Mouse (Mus musculus): ENCODE results near the gene Abhd17c.

Gene Abhd17c

DNA sequence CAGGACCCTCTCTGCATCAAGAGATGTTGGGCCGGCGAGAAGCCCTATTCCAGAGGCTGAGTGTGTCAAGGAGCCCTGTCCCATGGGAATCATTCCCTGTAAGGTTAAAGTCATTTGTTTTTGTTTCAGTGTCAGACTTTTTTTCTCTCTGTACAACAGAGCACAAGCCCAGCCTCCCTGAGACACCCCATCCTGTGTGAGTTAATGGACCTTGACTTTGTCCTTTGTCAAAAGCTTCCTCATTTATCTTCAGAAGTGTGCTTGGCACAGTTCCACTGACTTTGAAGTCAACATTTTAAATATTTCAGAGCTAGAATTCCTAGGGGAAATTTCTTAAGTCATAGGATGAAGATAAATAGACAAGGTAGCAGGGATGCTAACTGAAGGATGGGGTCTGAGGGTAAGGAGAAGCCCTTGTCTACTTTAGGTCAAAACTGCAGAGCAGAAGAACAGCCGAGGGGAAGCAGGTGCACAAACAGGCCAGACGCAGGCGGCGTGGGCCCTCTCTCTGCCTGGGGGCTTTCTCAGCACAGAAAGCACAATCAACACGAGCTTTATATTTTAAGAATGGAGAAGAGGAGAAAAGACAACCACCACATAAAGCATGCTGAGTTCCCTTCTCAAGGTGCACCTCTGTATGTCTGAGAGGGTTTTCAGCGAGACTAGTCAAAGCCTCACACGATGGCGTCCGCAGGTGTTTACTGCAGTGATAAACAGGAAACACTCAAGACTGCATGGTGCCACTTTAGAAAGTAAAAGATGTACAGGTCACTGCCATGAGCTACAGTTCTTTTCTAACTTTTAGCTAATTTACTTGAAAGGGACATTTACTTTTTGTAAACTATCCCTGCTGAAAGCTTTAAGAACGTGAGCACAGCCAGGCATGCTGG lies 32.2 kb downstream of the Abhd17c start:
- peak; percentile 35 for DNase-seq (ENCODE audit: low read depth)

DNA sequence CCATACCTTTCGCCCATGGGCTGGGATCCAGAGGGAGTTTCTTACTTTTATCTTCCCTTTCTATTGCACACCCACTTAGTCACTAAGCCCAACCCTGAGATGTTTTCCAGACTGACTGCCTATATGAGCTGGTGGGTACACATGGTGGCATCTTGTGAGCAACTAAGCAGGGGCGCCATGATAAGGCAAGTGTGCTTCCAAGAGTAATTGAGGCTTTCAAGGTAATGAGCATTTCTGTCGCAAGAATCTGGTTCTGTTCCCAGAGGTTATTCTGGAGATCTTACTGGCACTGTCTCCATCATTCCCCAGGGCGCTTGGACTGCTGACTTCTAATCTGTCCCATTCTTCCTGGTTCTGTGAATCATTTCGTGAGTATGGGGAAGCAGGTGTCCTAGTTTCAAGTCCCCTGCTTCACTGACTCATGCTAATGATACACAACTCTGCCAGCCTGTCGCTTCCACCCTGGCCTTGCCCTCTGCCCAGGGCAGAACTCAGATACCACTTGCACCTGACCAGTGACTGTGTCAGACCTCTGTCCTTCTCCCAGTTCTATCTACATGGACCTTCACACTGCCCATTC lies 34.1 kb downstream of the Abhd17c start:
- DNase-seq (ENCODE audit: low read depth), result no peak

DNA sequence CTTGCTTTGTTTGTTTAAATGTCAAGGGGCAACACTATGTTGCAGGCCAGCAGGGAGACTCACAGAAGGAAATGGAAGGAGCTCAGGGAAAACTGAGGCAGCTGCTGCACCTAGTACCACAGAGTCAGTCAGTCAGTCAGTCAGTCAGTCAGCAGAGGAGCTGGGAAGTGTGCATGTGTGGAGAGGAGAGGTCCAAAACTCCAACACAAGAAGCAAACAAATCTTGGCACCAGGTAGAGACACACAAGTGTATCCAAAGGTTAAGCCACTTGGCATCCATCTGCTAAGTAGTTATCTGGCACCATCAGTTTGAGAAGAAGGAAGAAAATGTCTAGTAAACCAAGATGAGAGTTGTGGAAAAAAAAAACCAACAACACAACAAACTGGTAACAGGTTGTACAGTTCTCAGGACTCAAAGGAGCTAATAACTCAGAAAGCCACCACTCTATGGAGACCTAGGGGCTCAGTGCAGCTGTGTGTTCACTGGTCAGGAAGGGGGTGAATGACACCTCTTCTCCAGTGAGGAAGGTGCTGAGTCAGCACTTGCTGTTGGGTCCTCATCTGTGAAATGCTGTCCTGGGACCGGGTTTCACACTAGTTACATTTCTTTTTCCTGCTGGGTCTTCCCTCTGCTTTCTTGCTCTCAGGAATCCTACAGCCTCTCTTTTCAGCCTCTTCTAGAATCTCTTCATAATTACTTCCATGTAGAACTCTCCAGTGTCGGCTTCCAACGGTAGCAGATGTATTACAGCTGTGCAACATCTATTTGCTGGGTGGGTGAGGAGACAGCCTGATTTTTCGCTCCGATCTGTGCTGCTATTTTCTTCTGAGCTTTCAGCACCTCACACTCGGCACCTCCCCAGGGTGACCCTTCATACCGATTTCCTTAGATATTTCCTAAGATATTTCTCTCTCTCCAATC lies 34.8 kb downstream of the Abhd17c start:
- DNase-seq (ENCODE audit: low read depth), result no peak

DNA sequence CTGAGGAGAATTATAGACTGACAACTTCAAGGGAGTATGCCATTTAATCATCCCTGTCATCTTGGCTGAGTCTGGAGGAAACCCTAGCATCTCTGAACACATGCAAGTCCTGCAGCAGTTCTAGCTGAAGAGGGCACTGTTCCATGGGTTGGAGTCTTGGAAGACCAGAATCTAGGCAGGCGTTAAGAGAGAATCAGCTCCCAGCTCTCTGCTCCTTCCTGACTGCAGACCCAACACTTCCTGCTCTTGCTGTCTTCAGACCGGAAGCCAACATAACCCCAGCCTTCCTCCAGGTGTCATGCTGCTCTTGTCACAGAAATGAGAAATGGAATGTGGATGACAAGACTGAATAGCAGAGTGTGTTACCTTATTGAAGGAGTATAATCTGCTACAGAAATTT lies 36.3 kb downstream of the Abhd17c start:
- DNase-seq (ENCODE audit: low read depth), result peak; percentile 64

DNA sequence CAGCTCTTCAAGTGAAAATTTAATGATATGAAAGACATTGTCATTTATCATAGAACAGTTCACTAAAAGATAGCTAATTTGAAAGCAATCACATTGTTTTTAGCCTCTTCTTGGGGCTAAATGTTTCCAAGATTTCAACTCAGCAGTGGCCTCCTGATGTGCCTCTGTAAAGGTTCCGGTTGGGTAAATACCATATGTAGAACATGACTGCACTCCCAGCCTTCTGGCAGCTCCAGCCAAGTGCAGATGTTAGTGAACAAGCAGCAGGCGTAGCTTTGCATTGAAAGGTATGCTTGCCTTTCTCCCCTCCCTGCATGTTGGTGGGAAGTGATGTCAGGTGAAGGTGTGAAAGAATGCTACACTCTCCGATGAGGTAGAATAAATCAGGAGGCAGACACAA lies 36.9 kb downstream of the Abhd17c start:
- DNase-seq (ENCODE audit: low read depth), result no peak

DNA sequence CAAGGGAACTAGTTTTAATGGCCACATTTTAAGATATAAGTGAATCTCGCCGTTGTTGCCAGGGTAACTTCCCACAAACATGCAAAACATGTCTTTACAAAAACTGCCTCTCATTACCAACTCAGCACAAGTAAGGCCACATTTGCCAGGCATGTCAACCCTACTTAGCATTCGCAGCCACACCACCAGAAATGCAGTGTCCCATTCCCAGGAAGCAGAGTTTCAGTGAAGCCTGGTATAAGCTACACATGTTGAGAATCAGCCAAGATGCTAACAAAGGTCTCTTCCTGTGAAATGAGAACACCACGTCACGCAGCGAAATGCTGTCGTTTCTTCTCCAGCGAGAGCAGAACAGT lies 38.7 kb downstream of the Abhd17c start:
- no peak for DNase-seq (ENCODE audit: low read depth)

DNA sequence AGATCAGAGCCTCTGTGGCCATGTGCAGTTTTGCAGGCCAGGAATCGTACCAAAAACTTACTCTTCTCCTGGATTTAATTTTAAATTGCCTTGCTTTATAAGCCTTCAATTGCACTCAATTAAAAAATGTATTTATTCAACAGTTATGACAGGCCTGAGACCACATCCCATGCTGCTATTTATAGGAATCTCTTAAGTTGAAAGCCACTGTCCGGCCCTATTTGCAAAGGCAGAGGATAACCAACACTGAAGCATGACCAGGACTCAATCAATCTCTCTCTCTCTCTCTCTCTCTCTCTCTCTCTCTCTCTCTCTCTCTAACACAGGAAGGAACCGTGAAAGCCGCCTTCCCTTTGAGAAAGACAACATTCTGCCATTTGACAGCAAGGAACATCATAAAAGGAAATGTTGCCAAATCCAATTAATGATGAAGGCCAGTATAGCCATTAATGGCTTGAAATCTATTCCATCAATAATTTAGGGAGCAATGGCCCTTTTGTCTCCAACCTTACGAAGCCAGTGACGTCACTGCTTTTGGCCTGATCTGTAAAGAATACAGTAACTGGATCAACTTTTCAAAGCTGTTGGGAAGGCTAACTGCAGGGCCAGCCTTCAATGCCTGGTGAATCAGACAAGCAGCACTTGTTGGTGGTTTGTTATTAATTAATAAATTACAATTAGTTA lies 39.2 kb downstream of the Abhd17c start:
- no peak for DNase-seq (ENCODE audit: low read depth)

DNA sequence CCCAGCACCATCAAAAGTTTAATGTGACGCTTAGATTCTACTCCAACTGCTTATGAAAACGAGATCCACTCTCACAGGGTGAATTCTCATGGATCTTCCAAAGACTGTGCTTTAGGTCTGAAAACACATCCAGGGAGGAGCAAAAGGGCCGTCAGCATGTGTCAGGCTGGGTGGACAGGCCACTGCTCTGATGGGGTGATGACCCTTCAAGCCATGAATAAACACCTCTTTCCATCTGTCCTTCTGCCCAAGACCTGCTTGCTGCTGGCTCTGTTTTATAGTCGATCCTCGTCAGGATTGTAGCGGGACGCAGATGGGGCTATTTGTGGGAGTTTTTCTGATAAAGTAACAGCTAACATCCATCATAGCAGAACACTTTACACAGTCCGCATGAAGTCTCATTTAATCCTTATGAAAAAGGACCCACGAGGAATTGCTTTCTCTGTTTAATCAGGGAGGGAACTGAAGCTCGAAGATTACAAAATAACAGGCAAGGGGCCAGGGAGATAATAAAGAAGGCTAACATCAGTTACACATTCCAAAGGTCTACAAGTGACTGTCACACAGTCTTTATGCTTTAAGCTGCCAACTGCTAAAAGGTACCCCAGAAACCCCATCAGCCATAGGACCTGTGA lies 39.9 kb downstream of the Abhd17c start:
- no peak for DNase-seq (ENCODE audit: low read depth)

DNA sequence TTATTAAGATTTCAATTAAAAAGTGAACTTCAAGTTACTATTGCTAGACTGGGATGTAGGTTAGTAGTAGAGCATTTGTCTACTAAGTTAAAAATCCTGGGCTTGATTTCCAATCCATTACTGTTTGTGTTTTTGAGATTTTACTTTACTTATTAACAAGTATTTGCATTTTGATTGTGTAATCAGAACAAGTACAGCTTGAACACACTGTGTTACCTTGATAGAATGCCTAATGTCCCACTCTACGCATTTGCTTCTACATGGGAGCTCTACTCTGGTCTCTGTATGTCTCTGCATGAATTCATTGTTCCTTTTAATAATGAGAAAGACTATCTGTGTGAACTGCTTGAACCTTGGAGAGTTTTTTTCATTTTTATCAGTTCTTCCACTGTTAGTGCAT lies 44.8 kb downstream of the Abhd17c start:
- DNase-seq (ENCODE audit: low read depth), result no peak

DNA sequence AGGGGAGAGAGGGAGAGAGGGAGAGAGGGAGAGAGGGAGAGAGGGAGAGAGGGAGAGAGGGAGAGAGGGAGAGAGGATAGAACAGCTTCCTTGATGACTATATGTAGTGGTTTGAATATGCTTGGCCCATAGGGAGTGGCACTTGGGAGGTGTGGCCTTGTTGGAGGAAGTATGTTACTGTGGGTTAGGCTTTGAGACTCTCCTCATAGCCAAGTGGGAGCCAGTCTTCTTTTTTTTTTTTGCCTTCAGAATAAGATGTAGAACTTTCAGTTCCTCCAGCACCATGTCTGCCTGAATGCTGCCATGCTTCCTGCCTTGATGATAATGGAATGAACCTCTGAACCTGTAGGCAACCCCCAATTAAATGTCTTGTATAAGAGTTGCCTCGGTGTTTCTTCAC lies 49.1 kb downstream of the Abhd17c start:
- DNase-seq (ENCODE audit: low read depth), result no peak

DNA sequence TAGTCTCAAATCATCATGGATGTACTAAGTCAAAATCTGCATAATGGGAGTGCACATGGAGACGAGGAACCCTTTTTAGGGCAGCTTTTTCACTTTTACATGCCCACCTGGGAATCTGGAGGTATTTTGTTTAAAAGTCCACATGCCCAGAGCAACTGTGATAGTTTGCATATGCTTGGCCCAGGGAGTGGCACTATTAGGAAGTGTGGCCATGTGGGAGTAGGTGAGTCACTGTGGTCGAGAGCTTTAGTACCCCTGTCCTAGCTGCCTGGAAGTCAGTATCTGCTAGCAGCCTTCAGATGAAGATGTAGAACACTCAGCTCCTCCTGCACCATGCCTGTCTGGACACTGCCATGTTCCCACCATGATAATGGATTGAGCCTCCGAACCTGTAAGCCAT lies 51.0 kb downstream of the Abhd17c start:
- no peak for DNase-seq (ENCODE audit: low read depth)

DNA sequence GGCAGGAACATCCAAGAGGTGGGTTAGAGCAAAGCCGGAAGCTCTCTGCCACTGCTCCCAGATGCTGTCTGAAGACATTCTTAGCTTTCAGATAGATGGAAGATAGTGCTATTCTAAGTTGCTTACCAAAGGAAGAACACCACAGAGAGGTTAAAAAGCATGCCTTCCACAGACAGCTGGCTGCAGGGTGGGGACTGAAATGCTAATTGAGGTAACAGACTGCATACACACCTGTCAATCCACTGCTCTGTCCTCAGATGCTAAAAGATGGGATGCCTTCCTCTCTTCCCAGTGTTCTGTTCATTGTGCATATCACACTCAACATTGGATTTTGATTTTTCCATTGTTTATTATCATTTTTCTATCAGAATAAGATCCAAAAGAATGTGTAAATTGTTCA lies 53.6 kb downstream of the Abhd17c start:
- no peak for DNase-seq (ENCODE audit: low read depth)

DNA sequence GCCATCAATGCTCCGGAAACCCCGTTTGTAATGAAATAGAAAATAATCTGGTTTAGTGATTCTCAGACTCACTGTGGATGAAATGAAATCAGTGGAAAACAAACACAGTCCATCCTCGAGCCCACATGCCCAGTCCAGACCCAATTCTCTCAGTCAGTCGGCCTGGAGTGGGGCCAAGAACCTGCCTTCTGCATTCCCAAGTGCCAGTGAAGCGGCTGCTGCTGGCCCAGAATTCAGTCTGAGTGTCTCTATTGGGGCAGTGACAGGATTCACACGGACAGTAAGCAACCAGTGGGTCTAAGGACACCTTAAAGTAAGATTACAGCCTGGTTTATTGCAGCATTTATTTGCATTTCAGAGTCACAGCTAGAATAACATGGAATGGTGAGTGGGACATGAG lies 55.2 kb downstream of the Abhd17c start:
- DNase-seq (ENCODE audit: low read depth), result no peak

DNA sequence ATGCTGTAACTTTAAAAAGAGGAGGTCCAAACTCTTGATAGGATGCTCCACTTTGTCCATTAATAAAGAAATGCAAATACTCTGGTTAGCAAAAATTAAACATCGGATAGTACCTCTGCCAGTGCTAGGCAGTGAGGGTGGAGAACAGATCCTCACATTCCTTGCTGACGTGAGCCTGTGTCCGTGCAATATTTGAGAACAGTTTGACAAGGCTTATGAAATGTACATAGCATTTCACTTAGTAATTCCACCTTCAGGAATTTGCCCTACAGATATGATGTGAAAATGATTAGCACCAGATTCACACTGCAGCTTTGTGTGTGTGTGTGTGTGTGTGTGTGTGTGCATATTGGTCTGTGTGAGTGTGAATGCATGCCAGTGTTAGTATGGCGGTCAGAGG lies 60.9 kb downstream of the Abhd17c start:
- DNase-seq (ENCODE audit: low read depth), result no peak

DNA sequence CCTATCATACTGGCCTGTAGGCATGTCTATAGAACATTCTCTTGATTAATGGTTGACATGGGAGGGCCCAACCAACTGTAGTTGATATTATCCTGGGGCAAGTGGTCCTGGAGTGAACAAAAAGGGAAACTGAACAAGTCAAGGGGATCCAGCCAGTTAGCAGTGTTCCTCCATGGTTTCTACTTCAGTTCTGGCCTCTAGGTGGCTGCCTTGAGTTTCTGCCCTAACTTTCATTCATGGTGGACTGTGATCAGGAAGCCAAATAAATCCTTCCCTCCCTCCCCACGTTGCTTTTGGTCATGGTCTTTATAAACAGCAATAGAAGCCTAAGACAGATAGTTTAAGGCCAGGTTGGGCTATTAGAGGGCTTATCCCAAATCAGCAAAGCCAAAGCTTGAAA lies 61.9 kb downstream of the Abhd17c start:
- DNase-seq (ENCODE audit: low read depth), result peak; percentile 27

DNA sequence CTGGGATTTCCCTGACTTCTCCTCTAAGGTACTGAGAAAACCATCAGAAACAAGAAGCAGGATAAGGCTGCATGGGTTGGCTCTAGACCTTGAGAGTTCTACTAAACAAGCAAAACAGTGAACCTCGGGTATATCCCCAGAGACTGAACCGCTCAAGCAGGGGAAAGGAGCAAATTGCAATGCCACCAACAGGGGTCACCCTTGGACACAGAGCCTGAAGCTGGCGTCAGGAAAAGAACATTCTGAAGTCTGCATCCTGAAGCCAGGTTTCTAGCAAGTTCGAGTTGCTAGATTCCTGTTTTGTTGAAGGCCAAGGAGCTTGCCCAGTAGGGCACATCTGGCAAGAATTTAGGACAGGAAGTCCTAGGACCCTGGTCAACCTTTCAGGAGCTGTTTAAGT lies 62.7 kb downstream of the Abhd17c start:
- peak; percentile 72 for DNase-seq (ENCODE audit: low read depth)

DNA sequence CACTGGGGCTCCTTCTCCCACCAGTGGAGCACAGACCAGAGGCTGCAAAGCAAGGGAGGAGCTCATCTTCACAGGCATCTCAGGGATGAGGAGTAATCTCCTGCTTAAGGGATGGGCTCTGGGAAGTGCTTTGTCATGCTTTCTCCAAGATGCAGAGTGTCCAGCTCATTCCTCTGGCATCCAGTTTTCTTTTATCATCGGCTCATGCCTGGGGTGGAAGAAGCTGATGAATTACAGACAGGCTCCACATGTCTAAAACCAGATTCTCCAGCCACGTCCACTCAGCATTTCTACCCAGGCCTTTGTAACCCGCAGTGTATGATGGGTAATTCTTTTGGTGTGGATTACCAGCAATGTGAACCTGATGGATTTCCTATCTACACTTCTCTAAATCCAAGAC lies 63.5 kb downstream of the Abhd17c start:
- DNase-seq (ENCODE audit: low read depth), result no peak

DNA sequence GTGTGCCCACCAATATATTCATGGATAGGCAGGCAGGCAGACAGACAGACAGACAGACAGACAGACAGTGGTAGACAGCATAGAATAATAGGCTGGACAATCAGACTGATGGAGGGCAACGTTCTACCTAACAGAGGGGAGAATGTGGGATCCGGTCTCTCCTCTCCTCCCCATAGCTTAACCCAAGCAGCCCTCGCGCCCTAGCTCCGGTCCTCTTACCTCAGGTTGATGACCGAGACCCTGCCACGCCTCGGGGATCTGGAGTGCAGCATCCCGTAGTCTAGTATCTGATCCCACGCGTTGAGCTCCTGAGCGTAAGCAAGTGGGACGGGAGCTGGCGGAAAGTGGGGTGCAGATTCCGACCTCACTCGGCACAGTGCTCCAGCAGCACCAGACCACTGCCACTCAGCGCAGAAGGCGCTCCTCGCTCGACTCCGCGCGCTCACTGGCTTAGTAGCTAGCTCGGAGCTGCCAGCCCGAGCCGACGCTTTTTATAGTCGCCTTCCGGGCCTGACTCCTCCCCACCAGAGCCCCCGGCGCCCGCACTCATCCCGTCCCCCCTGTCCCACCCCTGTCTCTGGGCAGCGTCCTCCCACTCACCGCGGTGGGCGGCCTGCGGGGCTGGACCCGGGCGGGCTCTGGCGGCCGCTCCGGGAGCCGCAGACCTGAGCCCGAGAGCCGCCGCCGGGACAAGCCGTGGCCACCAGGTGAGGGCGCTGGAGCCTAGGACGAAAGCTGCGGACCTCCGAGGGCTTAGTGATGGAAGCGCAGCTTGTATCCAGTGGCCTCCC lies 65.5 kb downstream of the Abhd17c start, which contains the start of gene Cemip:
Gene Cemip (minus strand): TSS at position 464 of the 791 bp plus-strand sequence.
- peak; percentile 48 for DNase-seq (ENCODE audit: low read depth)

DNA sequence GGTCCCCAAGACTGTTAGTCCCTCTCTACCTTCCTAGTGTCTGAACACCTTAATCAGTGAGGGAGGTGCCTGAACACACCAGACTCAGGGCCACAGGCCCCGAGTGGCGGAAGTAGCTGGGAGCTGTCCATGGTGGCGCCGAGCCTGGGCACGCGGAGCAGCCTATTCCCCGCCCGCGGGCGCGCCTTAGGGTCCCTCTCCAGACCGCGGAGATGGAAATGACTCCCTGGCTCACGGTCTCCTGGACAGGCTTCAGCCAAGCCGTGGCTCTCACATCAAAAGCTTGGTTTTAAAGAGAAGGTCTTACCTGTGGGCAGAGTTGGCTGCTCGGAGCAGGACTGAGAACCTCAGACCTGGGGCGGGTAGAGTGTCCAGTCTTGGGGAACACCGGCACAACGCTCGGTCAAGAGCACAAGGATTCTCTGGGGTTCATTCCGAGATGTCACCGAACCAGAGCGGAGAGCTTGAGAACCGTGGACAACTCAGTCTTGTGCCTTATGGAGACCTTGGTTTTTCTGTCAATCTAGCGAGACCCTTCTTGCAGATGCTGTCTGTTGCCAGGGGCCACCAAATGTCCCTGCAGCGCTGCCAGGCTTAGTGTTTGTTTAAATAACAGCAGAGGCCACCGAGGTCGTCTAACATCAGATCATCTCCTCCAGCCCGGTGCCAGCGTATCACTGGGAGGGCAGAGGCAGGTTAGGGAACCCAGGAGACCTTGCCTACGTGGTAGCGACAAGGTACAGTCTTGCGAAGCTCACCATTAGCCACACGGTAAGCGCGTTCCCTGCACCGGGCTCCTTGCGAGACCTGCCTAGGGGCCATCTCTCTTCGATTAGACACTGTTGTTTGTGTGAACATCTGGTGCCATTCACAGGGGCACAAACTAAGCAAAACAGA lies 66.4 kb downstream of the Abhd17c start:
- no peak for DNase-seq (ENCODE audit: low read depth)

All from naive thymus-derived CD4-positive, alpha-beta T cell, adult 2 months (primary cell).